Mouse (Mus musculus) hindbrain, embryonic 14.5 days (tissue): ENCODE measurements around the gene Gmcl1. TPM values are rescaled to one million over a fixed set of nuclear protein-coding genes. Genes with fewer than 3 reads are reported as not detected.
A peak's percentile ranks its signal among the peaks of the same experiment; 100 is the strongest.

ENCODE experiments used
- ATAC-seq: fragments of 200-750 bp; cut with Nextera tagmentation; 2 replicates; pipeline ENCODE4 v1.8.0; 2017; ENCODE audit warnings: moderate number of reproducible peaks, mild to moderate bottlenecking, moderate TSS enrichment, moderate library complexity; ENCODE audit not compliant: low FRiP score
- DNase-seq: peaks from one replicate; pipeline ENCODE4 v3.0.0-alpha.2; 2015; ENCODE audit warnings: low spot score
- H3K27ac ChIP-seq: fragments of 300-500 bp; sonication (generic); 2 replicates; pipeline ENCODE4 v1.5.1; 2014; ENCODE audit warnings: mild to moderate bottlenecking, moderate library complexity
- H3K27me3 ChIP-seq: fragments of 300-500 bp; sonication (generic); 2 replicates; pipeline ENCODE4 v1.6.1; 2014; ENCODE audit warnings: mild to moderate bottlenecking, low read length, mixed read lengths; ENCODE audit not compliant: control insufficient read depth, insufficient read depth
- H3K36me3 ChIP-seq: fragments of 300-500 bp; sonication (generic); replicated peaks from 2 replicates; pipeline ENCODE4 v1.6.1; 2014; ENCODE audit not compliant: control insufficient read depth, insufficient read depth
- H3K4me1 ChIP-seq: fragments of 300-500 bp; sonication (generic); replicated peaks from 2 replicates; pipeline ENCODE4 v1.6.1; 2014; ENCODE audit warnings: antibody characterized with exemption, low read length, mixed read lengths; ENCODE audit not compliant: control insufficient read depth, insufficient read depth
- H3K4me2 ChIP-seq: fragments of 300-500 bp; sonication (generic); replicated peaks from 2 replicates; pipeline ENCODE4 v1.6.1; 2014; ENCODE audit warnings: mild to moderate bottlenecking, moderate library complexity
- H3K4me3 ChIP-seq: fragments of 300-500 bp; sonication (generic); replicated peaks from 2 replicates; pipeline ENCODE4 v1.5.1; 2014; ENCODE audit warnings: mild to moderate bottlenecking, low read length
- H3K9ac ChIP-seq: fragments of 300-500 bp; sonication (generic); 2 replicates; pipeline ENCODE4 v1.6.1; 2014
- H3K9me3 ChIP-seq: fragments of 300-500 bp; sonication (generic); 2 replicates; pipeline ENCODE4 v1.6.1; 2016; ENCODE audit warnings: low read length; ENCODE audit not compliant: control insufficient read depth
- WGBS: fragments of 180-500 bp; shearing (Covaris S2); extraction: QIAGEN DNeasy Blood & Tissue Kit; methylation state at CpG from one replicate; pipeline ENCODE4 v1.1.7; 2014; 5-methylcytosine and 5-hydroxymethylcytosine counted together
- polyA plus RNA-seq: library from polyadenylated mRNA; unstranded; fragments of >200 nt; fragmentation: Nextera tagmentation; extraction: Ambion mirVana; gene quantifications from 2 replicates; pipeline ENCODE4 v1.2.1, GENCODE M21; 2014

Gmcl1 gene
- polyA plus RNA-seq = 40.8 and 44.8 TPM in 2 replicates

DNA sequence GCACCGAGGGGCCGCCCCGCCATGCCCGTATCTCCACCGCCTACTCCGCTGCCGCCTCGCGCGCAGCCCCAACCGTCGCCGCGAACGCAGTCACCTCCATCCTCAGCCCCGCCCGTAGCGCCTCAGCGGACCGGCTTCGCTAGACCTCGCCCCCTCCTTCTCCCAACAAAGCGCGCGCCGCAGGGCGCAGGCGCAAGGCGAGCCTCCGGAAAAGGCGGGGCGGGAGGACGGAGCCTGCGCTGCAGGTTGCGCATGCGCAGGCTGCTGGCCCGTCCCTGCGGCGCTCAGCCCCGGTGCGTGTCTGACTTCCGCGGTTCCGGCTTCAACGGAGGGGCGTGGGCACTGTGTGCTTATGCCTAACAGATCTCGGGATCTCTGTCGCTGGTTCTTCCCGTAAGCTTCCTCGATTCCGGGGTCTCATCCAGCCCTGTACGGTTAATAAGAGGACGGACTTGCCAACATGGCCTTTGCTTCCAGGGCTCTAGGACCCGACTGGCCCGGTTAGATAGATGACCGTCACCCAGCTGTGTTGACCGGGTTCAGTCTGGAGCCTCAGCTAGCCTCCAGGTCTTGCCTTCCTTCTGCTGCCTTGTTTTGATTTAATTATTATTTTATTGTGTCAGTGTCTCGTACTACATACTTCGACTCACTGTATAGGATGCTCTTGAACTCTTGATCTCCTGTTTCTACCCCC lies at the start of gene Gmcl1:
Gene Gmcl1 (minus strand): TSS at position 201 of the 694 bp plus-strand sequence.
- peak within 1 kb of the TSS; percentile 92 for H3K27ac ChIP-seq
- peak within 1 kb of the TSS; percentile 88 for H3K4me3 ChIP-seq
- peaks cover 13% of the 10 kb centered on the region for H3K4me1 ChIP-seq
- peak within 1 kb of the TSS; percentile 78 for H3K4me2 ChIP-seq
- H3K27me3 ChIP-seq = no peaks in the 10 kb centered on the region
- DNase-seq = peak; percentile 99
- ATAC-seq = peak; percentile 95
- peak within 1 kb of the TSS; percentile 82 for H3K9ac ChIP-seq
- no peaks in the 10 kb centered on the region for H3K36me3 ChIP-seq
- no peaks in the 10 kb centered on the region for H3K9me3 ChIP-seq
- under 1% methylated on average over 59 of the region's 59 CpGs for WGBS

DNA sequence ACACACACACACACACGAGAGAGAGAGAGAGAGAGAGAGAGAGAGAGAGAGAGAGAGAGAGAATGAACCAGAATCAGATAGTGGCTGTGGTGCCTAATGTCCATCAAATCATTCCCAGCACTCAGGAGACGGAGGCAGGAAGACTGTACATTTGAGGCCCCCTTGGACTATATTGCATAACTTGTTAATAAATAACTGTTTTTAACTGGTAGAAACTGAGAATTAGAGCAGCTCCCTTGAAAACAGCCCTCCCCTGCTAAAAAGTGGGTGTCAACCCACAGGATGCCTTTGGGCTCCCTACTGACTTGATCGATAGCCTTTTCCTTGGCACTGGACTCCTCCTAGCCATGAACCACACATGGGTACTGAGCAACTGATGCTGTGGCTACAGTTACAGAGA lies 49.2 kb upstream of the Gmcl1 start:
- Histone ChIP-seq H3K9ac (no peak overlapping the region), H3K27ac (no peak overlapping the region), H3K27me3 (no peaks in the 10 kb centered on the region), H3K4me3 (no peak overlapping the region), H3K4me2 (no peak overlapping the region), H3K9me3 (no peaks in the 10 kb centered on the region), H3K36me3 (no peaks in the 10 kb centered on the region), H3K4me1 (no peaks in the 10 kb centered on the region)
- DNase-seq = no peak
- 96% methylated on average over 2 of the region's 3 CpGs for WGBS
- ATAC-seq = no peak

DNA sequence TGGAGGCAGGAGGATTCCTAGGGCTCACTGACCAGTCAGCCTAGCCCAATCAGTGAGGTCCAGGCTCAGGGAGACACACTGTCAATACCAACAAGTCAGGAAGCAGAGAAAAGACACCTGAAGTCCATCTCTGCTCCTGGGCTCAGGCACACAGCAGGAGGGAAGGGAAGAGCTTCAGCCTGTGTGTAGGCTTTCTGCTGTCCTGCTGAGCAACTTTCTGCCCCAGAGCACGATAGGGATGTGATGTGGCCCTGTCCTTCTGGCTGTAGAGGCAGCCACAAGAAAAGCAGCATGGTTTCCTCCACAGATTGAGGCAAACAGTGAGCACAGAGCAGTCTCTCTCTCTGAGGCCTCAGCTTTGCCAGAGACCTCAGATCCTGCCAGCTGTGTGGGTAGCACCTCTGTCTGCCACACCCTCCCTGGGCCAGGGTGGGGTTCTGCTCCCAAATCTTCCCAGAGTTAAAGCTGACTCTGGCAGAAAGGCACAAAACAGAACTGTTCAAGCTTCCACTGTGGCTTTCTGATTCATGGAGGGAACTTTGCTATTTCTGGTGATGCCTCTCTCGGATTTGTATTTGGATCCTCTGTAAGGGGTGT lies 48.3 kb upstream of the Gmcl1 start:
- Histone ChIP-seq H3K27ac (no peak overlapping the region), H3K9ac (no peak overlapping the region), H3K9me3 (no peaks in the 10 kb centered on the region), H3K4me1 (no peaks in the 10 kb centered on the region), H3K36me3 (no peaks in the 10 kb centered on the region), H3K27me3 (no peaks in the 10 kb centered on the region), H3K4me2 (no peak overlapping the region), H3K4me3 (no peak overlapping the region)
- DNase-seq (no peak), ATAC-seq (no peak)
- 40% methylated on average over 2 of the region's 2 CpGs for WGBS

DNA sequence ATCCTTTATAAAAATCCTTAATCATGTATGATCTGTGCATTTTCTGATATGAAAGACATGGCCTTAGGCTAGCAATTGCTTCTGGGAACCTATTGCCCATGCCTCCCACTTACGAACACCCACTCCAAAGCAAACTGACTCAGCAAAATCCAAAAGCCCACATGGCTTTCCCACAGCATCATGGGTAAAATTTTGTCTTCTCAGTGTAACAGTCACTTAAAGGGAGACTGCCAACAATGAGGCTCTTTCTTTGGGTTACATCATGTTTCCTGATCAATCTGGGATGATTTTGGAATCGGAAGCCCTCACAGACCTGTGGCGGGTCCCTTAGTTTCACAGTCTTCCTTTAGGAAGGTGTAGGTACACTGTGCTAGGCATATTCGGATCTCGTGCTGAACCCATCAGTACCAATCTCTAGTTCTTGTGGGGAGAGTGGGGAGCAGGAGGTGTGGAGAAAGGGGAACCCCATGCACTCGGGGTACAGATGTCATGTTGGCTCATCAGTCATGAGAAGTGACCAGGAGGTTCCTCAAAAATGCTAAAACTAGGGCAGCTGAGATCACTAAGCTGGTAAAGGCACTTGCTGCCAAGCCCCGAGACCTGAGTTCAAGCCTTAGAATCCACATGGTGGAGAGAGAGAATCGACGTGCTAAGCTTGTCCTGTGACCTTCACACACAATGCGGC lies 45.9 kb upstream of the Gmcl1 start:
- ATAC-seq (no peak), DNase-seq (no peak)
- Histone ChIP-seq H3K27ac (no peak overlapping the region), H3K36me3 (no peaks in the 10 kb centered on the region), H3K4me2 (no peak overlapping the region), H3K27me3 (no peaks in the 10 kb centered on the region), H3K9me3 (no peaks in the 10 kb centered on the region), H3K4me1 (no peaks in the 10 kb centered on the region), H3K9ac (no peak overlapping the region), H3K4me3 (no peak overlapping the region)
- WGBS = 93% methylated on average over 10 of the region's 10 CpGs

DNA sequence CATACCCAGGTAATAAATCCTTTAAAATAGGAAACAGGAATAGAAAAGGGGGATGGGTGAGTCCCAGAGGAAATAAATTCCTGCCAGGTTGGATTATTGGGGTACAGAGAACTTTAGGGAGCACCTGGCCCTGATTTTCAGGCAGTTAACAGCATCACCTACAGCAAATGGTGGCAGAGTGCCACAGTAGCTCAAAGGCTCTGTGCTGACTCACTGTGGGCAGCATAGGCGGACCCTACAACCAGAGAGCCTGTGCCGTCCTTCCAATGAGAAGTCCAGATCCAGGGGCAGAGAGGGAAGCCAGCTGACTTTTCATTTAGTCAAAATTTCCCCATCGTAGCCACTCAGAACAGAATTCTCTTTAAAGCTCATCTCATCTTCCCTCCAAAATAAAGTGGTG lies 44.0 kb upstream of the Gmcl1 start:
- Histone ChIP-seq H3K9me3 (no peaks in the 10 kb centered on the region), H3K27me3 (no peaks in the 10 kb centered on the region), H3K4me1 (no peaks in the 10 kb centered on the region), H3K36me3 (no peaks in the 10 kb centered on the region), H3K4me3 (no peak overlapping the region), H3K4me2 (no peak overlapping the region), H3K9ac (no peak overlapping the region), H3K27ac (no peak overlapping the region)
- DNase-seq (no peak), ATAC-seq (no peak)
- WGBS = 81% methylated on average over 3 of the region's 3 CpGs

DNA sequence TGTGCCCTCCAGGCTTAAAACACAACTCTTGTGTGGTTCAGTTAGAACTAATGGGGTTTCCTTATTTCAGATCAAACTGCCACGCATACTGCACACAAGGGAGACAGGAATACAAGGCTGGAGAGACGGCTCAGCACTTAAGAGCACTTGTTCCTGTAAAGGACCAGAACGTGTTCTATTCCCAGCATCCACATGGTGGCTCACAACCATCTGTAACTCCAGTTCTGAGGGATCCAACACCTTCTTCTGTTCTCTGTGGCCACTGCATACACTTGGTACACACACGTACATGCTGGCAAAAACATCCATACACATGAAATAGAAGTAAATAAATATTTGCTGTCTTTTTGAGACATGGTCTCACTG lies 43.5 kb upstream of the Gmcl1 start:
- Histone ChIP-seq H3K27ac (no peak overlapping the region), H3K4me2 (no peak overlapping the region), H3K36me3 (no peaks in the 10 kb centered on the region), H3K9me3 (no peaks in the 10 kb centered on the region), H3K9ac (no peak overlapping the region), H3K4me3 (no peak overlapping the region), H3K27me3 (no peaks in the 10 kb centered on the region), H3K4me1 (no peaks in the 10 kb centered on the region)
- ATAC-seq (no peak), DNase-seq (no peak)
- 63% methylated on average over 4 of the region's 4 CpGs for WGBS

DNA sequence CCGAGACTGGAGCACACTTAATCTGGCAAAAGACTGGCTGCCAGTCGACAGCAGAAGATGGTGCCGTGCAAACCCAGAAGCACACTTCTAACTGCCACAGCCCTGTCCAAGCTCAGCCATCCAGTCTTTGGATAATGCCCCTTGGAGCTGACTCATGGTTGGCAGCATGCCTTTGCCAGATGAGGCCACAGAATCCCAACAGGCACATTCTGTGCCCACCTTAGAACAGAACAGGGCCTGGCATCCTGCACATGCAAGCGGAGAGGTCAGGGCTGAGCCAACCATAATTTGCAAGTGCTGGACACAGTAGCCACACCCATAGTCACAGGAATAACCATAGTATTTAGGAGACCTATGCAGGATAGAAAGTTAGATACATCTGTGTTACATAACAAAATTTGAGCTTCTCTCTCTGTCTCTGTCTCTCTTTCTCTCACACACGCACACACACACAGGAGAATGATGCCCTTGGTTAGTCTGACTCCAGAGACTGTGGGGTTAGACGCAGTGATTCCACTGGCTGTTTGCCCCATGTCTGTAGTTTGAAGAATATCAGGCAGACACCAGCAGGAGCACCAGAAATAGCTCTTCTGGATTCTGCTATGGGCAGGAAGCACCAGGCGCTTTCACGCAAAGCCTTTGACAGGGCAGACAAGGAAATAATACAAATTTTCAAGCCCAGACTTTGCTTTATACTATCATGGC lies 43.0 kb upstream of the Gmcl1 start:
- WGBS = 88% methylated on average over 8 of the region's 8 CpGs
- ATAC-seq = no peak

DNA sequence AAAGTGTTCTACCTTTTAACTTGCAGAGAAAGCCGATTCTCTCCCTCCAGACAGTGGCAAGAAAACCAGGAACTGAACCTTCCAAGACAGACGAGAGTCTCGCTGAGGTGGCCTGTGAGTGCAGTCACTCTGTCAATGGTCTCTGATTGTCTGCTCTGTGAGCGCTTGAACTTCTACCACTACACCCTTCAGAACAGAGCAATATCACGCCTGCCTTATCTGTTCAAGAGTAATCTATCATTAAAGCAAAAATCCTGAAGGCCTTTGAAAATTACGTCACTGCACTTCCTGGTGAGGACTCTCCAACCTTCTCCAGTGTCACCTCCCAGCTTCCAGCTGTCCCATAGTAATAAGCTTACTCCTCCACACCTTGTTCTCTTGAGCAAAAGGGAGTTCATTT lies 41.8 kb upstream of the Gmcl1 start:
- Histone ChIP-seq H3K4me3 (no peak overlapping the region), H3K4me1 (no peaks in the 10 kb centered on the region), H3K9ac (no peak overlapping the region), H3K36me3 (no peaks in the 10 kb centered on the region), H3K4me2 (no peak overlapping the region), H3K27ac (no peak overlapping the region), H3K9me3 (no peaks in the 10 kb centered on the region), H3K27me3 (no peaks in the 10 kb centered on the region)
- ATAC-seq (no peak), DNase-seq (no peak)
- 86% methylated on average over 6 of the region's 6 CpGs for WGBS

More for the DNA sequence above, 43.0 kb upstream of the Gmcl1 start:
- Histone ChIP-seq H3K27me3 (no peaks in the 10 kb centered on the region), H3K9ac (no peak overlapping the region), H3K4me2 (no peak overlapping the region), H3K27ac (no peak overlapping the region), H3K4me1 (no peaks in the 10 kb centered on the region), H3K9me3 (no peaks in the 10 kb centered on the region), H3K4me3 (no peak overlapping the region), H3K36me3 (no peaks in the 10 kb centered on the region)
- DNase-seq = no peak

DNA sequence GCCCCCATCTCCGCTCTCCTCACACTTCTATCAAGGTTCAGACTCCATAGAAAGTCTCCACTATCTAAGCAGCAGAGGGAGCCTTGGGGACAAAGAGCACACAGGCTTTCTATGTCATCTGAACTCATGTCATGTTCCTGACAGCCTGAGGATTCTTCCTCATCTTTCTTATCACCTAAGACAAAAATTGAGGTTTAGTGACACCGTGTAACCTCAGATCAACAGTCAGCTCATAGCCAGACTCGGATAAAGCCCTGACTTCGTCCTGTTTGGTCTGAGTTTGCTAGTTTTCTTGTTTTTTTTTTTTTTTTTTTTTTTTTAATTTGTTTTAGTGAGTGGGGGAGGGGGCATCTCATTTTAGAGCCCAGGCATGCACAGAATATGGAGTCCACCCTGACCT lies 40.6 kb upstream of the Gmcl1 start:
- DNase-seq = no peak
- ATAC-seq = no peak
- no peak overlapping the region for H3K4me2 ChIP-seq
- no peaks in the 10 kb centered on the region for H3K27me3 ChIP-seq
- H3K36me3 ChIP-seq = no peaks in the 10 kb centered on the region
- H3K9ac ChIP-seq = no peak overlapping the region
- H3K4me3 ChIP-seq = no peak overlapping the region
- no peak overlapping the region for H3K27ac ChIP-seq
- no peaks in the 10 kb centered on the region for H3K9me3 ChIP-seq
- 91% methylated on average over 4 of the region's 4 CpGs for WGBS
- no peaks in the 10 kb centered on the region for H3K4me1 ChIP-seq
